Mouse (Mus musculus) natural killer cell, adult 2 months (primary cell): Measurements from ENCODE around the gene Ptcra.
A peak's percentile ranks its signal among the peaks of the same experiment; 100 is the strongest.
"Not testable (repeated sequence)": the region's sequence is repeated elsewhere in the genome, so short reads cannot be mapped to it uniquely, and the experiment has no call there.

Experiments used
- DNase-seq, 2 experiments: peaks; one replicate each; pipeline ENCODE4 v3.0.0; 2022; ENCODE audit warnings: low spot score in 2 of 2

The Ptcra gene

DNA sequence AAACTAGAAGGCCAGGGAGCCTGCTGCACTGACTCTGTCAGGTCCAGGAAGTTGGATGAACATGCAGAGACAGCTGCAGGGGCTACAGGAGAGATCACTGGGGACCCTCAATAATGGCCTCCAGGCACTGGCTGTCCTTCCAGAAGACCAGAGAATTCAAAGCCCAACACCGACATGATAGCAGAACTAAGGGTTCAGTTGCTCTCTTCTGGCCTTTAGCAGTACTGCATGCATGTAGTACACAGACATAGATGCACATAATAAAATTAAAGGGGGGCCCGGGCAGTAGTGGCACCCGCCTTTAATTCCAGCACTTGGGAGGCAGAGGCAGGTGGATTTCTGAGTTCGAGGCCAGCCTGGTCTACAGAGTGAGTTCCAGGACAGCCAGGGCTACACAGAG is 7.5 kb upstream of the Ptcra start:
- no peak for DNase-seq

- no peak for DNase-seq
Measured at GRCm38 (mm10) chr17:46770546-46770945, 7.0 kb upstream of the Ptcra start.

GRCm38 (mm10) chr17:46767868-46768267 is 4.4 kb upstream of the Ptcra start:
- DNase-seq, result no peak

DNA sequence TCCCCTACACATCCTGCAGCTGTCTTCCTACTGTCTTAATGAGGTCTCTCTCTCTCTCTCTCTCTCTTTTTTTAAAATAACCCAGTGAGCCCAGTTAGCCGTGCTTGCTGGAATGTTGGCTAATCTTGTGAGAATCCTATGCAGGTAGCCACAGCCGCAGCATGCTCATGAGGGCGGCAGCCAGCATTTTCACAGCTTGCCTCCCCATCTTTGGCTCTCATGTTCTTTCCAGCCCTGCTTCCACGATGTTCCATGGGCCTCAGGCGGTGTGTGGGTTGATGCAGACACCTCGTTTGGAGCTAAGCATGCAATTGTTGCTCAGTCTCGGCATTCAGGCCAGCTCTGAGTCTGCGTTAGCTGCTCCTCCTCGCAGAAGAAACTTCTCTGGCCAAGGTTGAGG is 1.4 kb upstream of the Ptcra start:
- not testable (repeated sequence) for DNase-seq

DNA sequence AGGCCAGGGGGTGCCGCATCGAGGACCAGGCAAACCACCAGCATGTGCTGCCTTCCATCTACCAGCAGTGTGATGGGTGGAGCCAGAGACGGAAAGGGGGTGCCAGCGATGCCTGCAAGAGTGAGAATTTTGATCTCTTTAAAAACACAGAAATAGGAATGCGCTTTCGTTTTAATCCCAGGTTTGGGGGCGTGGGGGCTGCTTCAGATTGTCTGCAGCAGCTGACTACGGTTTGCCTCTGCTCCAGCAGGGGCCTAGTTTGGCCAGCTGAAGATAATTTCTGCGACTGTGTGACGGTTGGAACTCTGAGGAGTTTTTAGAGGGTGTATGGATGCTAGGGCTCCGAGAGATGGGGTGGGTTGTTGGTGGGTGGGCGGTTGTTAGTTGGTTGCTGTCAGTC is 4.8 kb downstream of the Ptcra start:
- DNase-seq, result no peak

GRCm38 (mm10) chr17:46751794-46752556 is 11.5 kb downstream of the Ptcra start, which contains the start of gene Cnpy3:
Cnpy3 (minus strand) TSS chr17:46752214.
- peak; percentile 97 to 98 for DNase-seq

DNA sequence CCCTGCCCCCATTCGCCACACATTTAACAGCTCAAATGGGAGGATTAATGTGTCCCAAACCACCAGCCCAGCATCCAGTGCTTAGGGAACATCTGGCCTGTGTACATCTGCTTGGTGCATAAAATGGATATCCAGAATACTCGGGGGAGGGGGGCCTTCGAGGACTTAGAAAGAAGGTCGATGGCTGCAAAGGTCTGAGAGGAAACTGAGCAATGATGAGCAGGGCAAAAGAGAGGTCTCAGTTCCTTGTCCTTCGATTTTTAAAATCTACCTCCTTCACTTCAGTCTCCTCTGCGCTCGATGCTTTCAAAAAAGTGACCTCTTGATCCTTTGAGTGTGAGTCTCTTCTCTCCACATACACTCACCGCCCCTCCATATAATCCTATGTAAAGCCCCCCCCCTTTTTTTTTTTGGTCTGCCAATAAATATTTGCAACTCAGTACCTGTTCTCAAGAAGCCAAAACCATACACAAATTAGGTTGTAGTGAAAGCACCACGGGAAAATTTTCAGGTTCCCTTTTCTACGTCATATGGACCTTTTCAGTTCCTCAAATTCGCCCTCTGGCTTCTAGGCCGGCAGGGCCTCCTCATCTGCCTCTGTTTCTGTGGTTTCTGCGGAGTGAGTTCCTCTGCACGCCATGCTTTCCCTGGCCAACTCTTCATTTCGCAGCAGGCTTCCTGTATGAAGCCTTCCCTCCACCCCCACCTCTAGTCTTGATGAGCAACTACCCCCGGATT is 12.3 kb downstream of the Ptcra start:
- peak in 1 of 2 experiments; percentile 87 for DNase-seq

DNA sequence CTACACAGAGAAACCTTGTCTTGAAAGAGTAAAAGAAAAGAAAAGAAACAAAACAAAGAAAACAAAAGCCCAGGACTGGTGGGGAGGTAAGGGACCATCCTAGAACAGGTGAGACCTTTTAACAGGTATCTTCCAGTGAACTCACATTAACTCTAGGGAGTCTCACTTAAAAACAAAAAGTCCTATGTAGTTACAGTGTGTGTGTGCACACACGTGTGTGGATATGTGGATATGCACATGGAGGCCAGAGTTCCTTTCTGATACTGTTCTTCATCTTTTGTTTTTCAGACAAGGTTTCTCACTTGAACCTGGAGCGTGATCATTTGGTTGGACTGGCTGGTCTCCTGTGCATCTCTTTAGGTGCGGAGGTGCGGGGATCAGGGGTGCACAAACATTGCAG is 12.9 kb downstream of the Ptcra start:
- DNase-seq, result no peak

GRCm38 (mm10) chr17:46749282-46749681 is 14.2 kb downstream of the Ptcra start:
- DNase-seq, result no peak

GRCm38 (mm10) chr17:46747806-46748205 is 15.7 kb downstream of the Ptcra start:
- no peak for DNase-seq

DNA sequence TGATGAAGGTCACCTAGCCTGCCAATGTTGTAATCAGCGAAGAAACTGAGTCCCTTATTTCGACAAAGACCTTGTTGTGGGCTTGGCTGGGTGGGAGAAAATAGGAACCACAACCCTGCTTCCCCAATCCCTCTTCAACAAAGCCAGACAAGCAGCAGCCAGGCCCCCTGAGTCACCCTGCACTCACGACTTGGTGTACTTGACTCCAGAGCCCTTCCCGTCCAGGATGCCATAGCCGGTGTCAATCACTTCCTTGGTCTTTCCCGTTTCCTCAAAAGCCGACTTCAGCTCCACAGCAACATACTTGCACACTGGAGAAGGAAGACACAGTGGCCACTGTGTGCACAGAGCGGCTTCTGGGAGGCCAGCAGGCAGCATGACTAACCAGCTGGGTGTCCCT is 16.3 kb downstream of the Ptcra start:
- no peak for DNase-seq

DNA sequence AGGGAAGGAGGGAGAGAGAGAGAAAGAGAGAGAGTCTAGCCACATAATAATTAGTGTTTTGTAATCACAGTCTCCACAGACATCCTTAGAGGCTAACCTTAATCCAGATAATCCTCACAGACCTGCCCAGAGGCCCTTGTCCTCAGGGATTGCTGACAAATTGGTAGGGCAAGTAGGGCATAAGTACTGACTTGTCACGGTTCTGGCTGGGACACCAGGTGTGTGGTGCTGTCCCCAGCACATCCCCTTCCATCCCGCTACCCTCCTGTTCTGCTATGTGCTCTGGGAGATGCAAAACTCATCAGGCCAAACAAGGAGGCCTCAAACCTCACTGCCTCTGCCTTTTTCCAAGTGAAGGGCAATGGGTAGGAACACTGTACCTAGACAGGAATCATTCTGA is 18.0 kb downstream of the Ptcra start:
- no peak for DNase-seq

DNA sequence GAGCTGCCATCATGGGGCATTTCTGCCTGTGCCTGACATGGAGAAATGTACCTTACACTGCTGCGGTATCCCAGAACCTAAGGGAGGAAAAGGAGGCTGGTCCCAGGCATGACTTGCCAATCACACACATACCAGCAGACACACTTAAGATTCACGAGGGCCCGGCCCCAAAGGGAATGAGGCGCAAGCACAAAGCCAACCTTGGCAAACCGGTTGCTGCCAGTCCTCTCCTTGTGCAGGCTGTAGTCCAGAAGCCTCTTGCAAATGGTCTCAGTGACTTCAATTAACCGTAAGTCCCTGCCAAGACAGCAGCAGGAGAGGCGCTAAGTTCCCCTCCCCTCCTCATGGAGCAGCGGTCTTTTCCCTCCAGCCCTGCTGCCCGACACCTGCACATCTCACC is 20.5 kb downstream of the Ptcra start:
- no peak for DNase-seq

- no peak for DNase-seq
Measured at GRCm38 (mm10) chr17:46741305-46741704, 22.2 kb downstream of the Ptcra start.

GRCm38 (mm10) chr17:46736160-46736559 is 27.4 kb downstream of the Ptcra start:
- DNase-seq, result peak in 1 of 2 experiments; percentile 48

DNA sequence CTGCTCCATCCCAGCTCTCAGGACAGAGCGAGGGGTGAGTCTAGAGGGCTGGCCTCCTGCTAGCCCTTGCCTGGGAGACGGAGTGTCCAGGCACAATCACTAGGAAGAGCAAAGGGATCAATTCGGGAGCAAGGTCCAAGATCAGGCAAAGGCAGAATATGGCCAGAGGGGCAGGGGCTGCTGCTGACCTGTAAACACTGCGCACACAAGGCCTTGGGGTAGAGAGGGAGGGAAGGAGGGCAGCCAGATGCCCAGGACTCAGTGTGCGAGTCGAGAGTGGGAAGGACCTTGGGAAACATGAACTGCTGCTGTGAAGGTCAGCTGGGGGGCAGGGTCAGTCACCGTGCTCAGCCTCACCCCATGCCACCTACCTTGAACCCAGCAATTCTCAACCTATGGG is 28.2 kb downstream of the Ptcra start:
- DNase-seq, result no peak

DNA sequence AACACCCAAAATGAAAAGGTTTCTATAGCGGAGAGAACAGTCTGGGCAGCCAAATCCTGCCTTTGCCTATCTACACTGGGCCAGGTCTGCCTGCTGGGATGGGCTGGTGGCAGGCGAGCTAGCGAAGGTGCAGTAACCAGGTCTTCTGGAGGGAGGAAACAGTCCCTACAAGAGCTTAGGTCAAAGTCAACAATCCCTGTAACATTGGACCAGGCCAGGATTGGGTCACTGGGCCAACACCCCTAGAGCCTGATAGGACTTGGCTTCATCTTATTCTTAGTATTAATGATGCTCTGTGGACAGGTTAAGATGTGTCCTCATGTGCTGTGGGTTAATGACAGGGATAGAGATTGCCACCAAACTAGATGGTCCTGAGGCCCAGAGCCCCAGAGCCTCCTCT is 29.5 kb downstream of the Ptcra start:
- no peak for DNase-seq

GRCm38 (mm10) chr17:46728904-46729318 is 34.6 kb downstream of the Ptcra start, which contains the start of gene Gnmt:
Gnmt (minus strand) TSS chr17:46729168.
- no peak for DNase-seq

DNA sequence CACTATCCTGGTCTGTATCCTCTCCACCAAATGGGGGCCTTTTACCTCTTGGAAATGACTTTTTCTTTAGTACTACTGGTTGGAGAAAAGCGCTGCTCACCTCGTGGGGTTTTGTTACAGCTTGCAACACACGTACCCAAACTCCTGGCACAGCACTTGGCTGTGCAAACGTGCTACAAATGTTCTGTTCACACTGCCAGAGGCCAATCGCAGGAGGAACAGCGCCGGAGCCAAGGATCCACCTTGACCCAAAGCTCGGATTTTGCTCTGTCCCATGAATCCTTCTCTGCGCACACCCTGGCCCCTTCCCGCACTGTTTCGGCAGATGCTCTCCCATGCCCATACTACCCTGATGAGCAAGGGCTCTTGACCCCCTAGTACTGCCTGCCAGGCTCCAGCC is 35.0 kb downstream of the Ptcra start:
- DNase-seq, result no peak

DNA sequence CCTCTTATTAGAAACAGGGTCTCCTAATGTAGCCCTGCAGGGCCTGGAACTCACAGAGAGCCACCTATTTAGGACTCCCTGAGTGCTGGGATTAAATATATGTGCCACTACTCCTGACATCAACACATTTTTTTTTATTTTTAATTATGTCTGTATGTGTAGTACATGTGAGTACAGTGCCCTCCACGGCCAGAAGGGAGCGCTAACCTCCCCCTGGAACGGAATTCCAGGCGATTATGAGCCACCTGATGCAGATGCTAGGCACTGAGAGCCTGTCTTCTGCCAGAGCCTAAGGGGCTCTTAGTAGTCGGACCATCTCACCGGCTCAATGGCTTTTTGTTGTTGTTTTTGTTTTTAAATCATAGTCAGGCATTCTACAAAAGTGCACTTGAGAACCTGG is 35.5 kb downstream of the Ptcra start:
- no peak for DNase-seq

DNA sequence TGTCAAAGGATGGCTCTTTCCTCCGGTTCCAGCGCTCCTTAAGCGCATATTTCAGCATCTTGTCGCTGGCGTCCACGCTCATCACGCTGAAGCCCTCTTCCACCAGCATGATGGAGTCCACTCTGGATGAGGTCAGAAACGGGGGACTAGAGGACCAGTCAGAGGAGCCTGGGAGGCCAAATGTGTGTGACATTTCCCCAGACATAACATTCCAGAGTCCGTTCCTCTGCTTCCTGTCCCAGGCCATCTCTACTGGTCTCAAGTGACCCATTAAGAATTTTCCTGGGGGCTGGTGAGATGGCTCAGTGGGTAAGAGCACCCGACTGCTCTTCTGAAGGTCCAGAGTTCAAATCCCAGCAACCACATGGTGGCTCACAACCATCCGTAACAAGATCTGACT is 36.2 kb downstream of the Ptcra start:
- no peak for DNase-seq

DNA sequence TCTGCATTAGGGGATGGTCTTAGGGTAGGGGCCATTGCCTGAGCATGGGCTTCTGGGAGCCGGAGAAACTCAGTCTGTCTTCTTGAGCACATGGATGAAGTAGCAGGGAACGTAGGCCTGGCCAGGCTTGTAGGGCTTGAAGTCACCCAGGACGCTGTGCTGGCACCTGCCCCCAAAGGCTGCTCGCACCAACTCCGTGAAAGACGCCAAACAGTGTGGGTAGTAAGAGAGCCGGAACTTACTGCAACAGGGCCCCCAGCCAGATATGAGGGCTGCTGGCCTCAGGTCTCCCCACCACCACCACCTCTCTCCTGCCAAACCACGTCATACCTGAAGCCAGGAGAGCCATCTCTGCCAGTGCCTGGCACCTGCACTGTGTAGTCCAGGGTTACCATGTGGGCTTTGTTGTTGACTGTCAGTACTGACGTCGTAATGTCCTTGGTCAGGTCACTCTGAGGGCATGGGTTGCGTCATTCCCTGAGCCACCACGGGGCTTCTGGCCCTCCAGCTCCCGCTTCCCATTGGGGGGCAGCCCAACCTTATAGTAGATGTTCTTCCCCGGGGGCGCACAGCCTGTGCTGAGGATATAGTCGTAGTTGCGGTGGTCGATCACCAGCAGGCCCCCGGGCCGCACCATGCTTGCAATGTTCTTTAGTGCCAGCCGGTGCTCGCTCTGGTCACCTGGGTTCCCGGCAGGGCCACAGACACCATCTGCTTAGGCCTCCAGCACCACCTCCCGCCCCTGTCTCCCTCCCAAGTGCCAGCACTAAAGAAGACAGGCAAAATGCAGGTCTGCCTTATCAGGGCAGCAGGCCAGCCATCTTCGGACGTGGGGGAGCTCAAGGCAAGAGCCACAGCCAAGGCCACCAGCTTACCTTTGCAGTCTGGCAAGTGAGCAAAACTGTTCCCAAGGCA is 37.5 kb downstream of the Ptcra start:
- DNase-seq, result no peak
